Mouse (Mus musculus): Measurements from ENCODE around the gene Cables2. TPM values are rescaled to one million over a fixed set of nuclear protein-coding genes. Genes with fewer than 3 reads are reported as not detected.

Cables2 gene
- total RNA-seq, 2 experiments from 2014 or later, result 26.0 to 29.0 TPM

- no peak overlapping the region for H3K4me3 ChIP-seq
- intact Hi-C loops (cut with DNase I), result loop anchor here (1.0 to 5.0 kb wide), 3 partner anchors 44 to 334 kb away; partner anchors contain the start of gene Adrm1
- DNase-seq (ENCODE audit: extremely low spot score in 1 of 2, low spot score in 2 of 2), result peak; percentile 80 to 83
- no peak overlapping the region for H3K27ac ChIP-seq
- TF ChIP-seq CTCF (IDR thresholded peaks at IDR 0.05), result peak; percentile 100
Measured at GRCm38 (mm10) chr2:180250930-180251611, 22.2 kb downstream of the Cables2 start.

DNA sequence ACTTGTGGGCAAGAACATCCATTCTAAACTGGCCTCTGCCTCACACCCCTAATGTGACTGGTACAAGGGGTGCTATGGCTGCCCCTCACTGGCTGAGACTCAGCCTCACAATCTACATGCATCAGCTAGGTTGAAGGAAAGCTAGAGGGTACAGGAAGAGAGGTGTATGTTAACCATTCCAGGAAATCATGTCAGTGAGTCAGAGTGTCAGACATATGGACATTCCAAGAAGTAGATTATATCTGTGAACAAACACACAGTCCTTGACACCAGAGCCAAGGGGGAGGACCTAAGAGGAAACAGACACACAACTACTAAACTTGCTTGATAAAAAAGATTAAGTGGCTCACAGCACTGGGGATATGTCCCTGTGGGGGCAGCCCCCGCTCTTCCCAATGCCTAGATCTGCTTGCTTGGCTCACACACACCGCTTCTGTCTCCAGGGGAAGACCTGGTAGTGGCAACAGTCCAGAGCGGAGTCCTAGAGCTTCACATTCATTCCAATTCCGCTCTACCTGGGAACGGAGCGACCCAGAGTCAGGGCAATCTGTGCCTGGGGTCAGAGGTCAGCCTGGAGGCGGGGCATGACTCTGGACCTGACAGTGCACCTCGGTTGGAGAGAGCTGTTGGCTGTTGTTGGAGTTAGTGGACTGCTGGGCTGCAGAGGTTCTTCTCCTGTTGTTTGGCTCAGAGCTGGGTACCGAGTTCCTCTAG lies 24.2 kb downstream of the Cables2 start:
- intact Hi-C loops (cut with DNase I), result no loop called here
- no peak for DNase-seq (ENCODE audit: extremely low spot score in 1 of 2, low spot score in 2 of 2)
- TF ChIP-seq CTCF (IDR thresholded peaks at IDR 0.05), result no peak

GRCm38 (mm10) chr2:180247916-180248315 lies 25.4 kb downstream of the Cables2 start:
- no peak overlapping the region for H3K27ac ChIP-seq
- DNase-seq (ENCODE audit: extremely low spot score in 1 of 2, low spot score in 2 of 2), result no peak
- intact Hi-C loops (cut with DNase I), result no loop called here
- no peak for TF ChIP-seq CTCF (IDR thresholded peaks at IDR 0.05)
- no peak overlapping the region for H3K4me3 ChIP-seq

More for the DNA sequence above, 24.2 kb downstream of the Cables2 start:
- Histone ChIP-seq H3K27ac (no peak overlapping the region), H3K4me3 (no peak overlapping the region)

- intact Hi-C loops (cut with DNase I), result no loop called here
- no peak for TF ChIP-seq CTCF (IDR thresholded peaks at IDR 0.05)
- H3K4me3 ChIP-seq, result no peak overlapping the region
- no peak for DNase-seq (ENCODE audit: extremely low spot score in 1 of 2, low spot score in 2 of 2)
- no peak overlapping the region for H3K27ac ChIP-seq
Measured at GRCm38 (mm10) chr2:180243108-180243507, 30.2 kb downstream of the Cables2 start.

- Histone ChIP-seq H3K27ac (no peak overlapping the region), H3K4me3 (no peak overlapping the region)
- TF ChIP-seq CTCF (IDR thresholded peaks at IDR 0.05), result no peak
- intact Hi-C loops (cut with DNase I), result loop anchor here (5.0 kb wide), 1 partner anchor 41 kb away; no protein-coding TSS in a partner anchor
- no peak for DNase-seq (ENCODE audit: extremely low spot score in 1 of 2, low spot score in 2 of 2)
Measured at GRCm38 (mm10) chr2:180238591-180238990, 34.7 kb downstream of the Cables2 start.

DNA sequence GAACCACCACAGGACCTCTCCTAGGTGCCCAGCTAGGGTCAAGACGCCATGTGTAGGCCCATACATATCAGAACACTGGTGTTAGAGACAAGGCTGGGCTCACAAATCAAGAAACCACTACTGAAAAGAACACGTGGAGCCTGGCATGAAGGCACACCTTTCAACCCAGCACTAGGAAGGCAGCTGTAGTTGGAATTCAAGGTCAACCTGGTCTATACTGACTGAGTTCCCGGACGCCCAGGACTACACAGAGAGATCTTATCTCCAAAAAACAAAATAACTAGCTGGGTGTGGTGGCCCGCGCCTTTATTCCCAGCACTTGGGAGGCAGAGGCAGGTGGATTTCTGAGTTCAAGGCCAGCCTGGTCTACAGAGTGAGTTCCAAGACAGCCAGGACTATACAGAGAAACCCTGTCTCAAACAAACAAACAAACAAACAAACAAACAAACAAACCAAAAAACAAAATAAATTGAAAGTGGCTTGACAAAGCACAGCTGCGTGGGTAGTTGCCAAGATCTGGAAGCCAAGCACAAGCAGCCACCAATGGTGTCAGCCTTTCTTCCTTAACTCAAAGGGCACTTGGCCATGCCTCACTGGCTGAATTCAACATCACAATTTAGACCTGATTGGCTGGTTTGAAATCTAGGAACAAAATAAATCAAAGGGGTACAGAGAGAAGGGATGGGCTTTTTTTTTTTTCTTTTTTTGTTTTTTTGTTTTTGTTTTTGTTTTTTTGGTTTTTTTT lies 35.5 kb downstream of the Cables2 start:
- TF ChIP-seq CTCF (IDR thresholded peaks at IDR 0.05), result no peak
- Histone ChIP-seq H3K27ac (no peak overlapping the region), H3K4me3 (no peak overlapping the region)
- intact Hi-C loops (cut with DNase I), result loop anchor here (5.0 kb wide), 1 partner anchor 40 kb away; no protein-coding TSS in a partner anchor
- DNase-seq (ENCODE audit: extremely low spot score in 1 of 2, low spot score in 2 of 2), result no peak

- no peak for TF ChIP-seq CTCF (IDR thresholded peaks at IDR 0.05)
- H3K27ac ChIP-seq, result no peak overlapping the region
- intact Hi-C loops (cut with DNase I), result loop anchor here (5.0 kb wide), 1 partner anchor 40 kb away; no protein-coding TSS in a partner anchor
- no peak for DNase-seq (ENCODE audit: extremely low spot score in 1 of 2, low spot score in 2 of 2)
- H3K4me3 ChIP-seq, result no peak overlapping the region
Measured at GRCm38 (mm10) chr2:180236930-180237329, 36.4 kb downstream of the Cables2 start.

DNA sequence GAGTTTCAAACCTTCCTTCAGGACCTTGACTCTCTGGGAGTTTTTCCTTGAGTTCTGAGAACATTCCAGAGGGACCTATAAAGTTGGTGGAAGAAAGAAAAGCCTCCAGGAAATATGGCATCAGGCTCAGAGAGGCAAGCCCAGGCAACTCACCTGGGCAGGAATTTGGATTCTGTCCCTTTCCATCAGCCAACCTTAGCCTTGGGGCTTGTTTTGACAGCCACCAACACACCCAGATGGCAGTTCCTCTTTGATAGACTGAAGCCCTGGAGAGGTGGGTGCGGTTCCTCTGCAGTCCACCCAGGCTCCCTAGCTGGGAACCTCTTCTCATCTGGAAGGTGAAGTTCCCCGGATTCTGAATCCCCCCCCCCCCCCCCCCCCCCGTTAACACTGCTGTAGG lies 36.8 kb downstream of the Cables2 start:
- TF ChIP-seq CTCF (IDR thresholded peaks at IDR 0.05), result no peak
- no peak for DNase-seq (ENCODE audit: extremely low spot score in 1 of 2, low spot score in 2 of 2)
- no peak overlapping the region for H3K27ac ChIP-seq
- no peak overlapping the region for H3K4me3 ChIP-seq
- intact Hi-C loops (cut with DNase I), result loop anchor here (5.0 kb wide), 1 partner anchor 39 kb away; no protein-coding TSS in a partner anchor

DNA sequence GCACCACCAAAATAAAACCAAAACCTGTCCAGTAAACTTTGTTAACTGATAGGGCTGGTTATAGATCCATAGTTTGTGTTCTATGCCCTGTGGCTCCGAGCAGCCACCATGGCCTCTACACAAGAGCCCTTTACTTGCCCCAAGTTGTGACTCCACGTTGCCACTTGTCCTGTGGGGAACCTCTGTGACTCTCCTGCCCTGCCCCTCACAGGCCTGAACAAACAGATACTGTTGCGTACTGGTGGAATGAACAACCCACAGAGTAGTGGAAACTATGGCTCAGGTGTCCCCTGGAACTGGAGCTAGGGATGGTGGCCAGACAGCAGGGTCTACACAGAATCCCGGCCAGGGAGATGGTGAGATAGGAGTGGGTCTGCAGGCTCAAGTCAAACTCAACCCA lies 37.5 kb downstream of the Cables2 start:
- no peak for DNase-seq (ENCODE audit: extremely low spot score in 1 of 2, low spot score in 2 of 2)
- TF ChIP-seq CTCF (IDR thresholded peaks at IDR 0.05), result no peak
- H3K4me3 ChIP-seq, result no peak overlapping the region
- intact Hi-C loops (cut with DNase I), result loop anchor here (5.0 kb wide), 1 partner anchor 38 kb away; no protein-coding TSS in a partner anchor
- no peak overlapping the region for H3K27ac ChIP-seq

DNA sequence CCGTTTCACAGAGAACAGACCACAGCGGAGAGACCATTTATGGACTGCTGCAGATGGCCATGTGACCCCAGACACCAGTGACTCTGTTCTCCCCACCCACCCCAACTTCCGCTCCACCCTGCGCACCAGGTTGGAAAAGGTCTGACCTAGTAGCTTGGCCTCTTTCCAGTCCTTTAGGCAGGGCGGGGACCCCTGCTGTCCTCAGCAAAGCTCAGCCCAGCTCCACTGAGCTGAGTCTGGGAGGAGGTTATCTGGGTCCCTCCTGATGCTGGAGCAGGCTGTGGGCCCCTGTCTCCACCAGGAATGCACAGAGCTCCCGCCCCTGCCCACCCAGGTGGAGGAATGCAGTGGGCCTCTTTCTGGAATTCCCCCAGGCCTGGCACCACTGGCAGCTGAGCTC lies 38.3 kb downstream of the Cables2 start:
- intact Hi-C loops (cut with DNase I), result loop anchor here (5.0 kb wide), 1 partner anchor 38 kb away; no protein-coding TSS in a partner anchor
- no peak for DNase-seq (ENCODE audit: extremely low spot score in 1 of 2, low spot score in 2 of 2)
- no peak overlapping the region for H3K27ac ChIP-seq
- no peak for TF ChIP-seq CTCF (IDR thresholded peaks at IDR 0.05)
- H3K4me3 ChIP-seq, result no peak overlapping the region

DNA sequence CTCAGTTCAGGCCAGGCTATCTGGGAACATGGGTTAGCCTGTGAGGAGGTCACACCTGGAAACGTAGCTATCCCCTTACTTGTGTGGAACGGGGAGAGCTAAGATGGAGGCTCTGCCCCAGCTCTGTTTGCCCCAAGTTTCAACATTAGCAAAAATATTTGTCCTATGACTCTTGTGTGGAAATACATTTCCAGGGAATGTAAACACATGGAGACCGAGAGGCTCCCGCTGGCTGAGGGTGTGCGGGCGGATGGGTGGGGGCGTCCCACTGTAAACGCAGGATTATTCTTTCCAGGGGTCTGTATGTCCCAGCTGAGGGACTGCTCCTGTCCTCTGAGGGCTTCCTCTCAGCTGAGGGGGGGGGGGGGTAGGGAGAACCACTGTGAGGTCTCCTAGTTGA lies 38.9 kb downstream of the Cables2 start:
- intact Hi-C loops (cut with DNase I), result no loop called here
- H3K27ac ChIP-seq, result no peak overlapping the region
- H3K4me3 ChIP-seq, result no peak overlapping the region
- no peak for DNase-seq (ENCODE audit: extremely low spot score in 1 of 2, low spot score in 2 of 2)
- TF ChIP-seq CTCF (IDR thresholded peaks at IDR 0.05), result no peak

All from left cerebral cortex, adult 2 months (tissue).